Mouse (Mus musculus) layer of hippocampus, adult 2 months (tissue): ENCODE data around the gene Abcc6. TPM values are rescaled to one million over a fixed set of nuclear protein-coding genes. Genes with fewer than 3 reads are reported as not detected.

Experiments used
- DNase-seq, 2 experiments: peaks; one replicate each; pipeline ENCODE4 v3.0.0; 2022; ENCODE audit warnings: low spot score in 2 of 2
- H3K27ac ChIP-seq: fragments of 200-600 bp; 2 replicates; pipeline ENCODE4 v1.8.1; 2022
- H3K4me3 ChIP-seq: fragments of 200-600 bp; 2 replicates; pipeline ENCODE4 v1.8.1; 2022; ENCODE audit warnings: mild to moderate bottlenecking
- CTCF ChIP-seq: fragments of 200-600 bp; conservative IDR thresholded peaks from 2 replicates; pipeline ENCODE4 v1.8.1; 2022; ENCODE audit warnings: antibody characterized with exemption, mild to moderate bottlenecking, moderate library complexity
- total RNA-seq, 2 experiments: library from RNA; stranded (reverse); gene quantifications; 2 replicates each; pipeline ENCODE4 v1.2.3; 2021

Abcc6 gene
- total RNA-seq, 2 experiments from 2014 or later = 1.7 to 2.9 TPM

DNA sequence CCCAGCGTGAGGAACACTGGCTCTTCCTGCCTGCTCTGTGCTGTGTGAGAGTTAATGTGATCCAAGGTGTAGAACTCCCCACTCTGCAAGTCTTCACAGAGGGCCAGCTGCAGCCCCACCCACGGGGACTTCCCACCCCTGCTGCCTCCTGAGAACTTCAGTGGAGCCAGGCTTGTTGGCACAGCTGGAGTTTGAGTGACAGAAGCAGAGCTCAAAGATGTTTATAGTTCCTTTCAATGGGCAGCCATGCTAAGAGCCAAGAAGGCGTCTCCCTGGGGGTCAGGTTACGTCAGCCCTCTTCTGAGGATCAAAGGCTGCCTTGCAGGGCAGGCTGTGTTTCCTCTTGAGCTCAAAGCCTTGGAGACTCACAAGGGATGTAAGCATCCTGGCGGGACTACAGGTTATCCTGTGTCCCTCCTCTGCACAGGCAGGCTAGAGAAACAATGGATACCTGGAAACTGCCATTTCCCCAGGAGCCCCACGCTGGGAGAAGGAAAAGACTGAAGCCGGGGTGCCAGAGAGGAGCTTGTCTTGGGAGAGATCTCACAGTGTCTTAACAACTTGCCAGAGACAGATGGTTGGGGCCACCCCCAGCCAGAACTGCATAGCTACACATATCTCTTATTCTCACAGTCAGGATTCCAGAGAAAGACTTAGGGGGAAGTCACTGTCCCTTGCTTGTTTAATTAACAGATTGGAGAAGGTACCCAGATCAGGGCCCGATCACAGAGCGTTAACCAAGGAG, 16.7 kb downstream of the Abcc6 start:
- no peak for TF ChIP-seq CTCF
- no peak for DNase-seq
- Histone ChIP-seq H3K27ac (peak overlapping the region; percentile 73), H3K4me3 (no peak overlapping the region)

DNA sequence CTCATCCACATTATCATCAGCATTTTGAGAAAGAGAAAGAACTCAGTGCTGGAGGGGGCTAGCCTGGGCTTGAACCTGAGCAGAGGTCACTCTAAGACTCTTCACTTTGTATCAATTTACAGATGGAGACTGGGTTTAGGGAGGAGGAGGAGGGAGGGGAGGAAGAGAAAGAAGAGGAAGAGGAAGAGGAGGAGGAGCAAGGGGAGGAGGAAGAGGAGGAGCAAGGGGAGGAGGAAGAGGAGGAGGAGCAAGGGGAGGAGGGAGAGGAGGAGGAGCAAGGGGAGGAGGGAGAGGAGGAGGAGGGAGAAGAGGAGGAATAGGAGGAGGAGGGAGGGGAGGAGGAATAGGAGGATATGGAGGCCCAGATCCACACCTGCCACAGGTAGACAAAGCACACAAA, 18.0 kb downstream of the Abcc6 start:
- Histone ChIP-seq H3K27ac (peak overlapping the region; percentile 68; the same call in 1 of the 2 replicates), H3K4me3 (no peak overlapping the region)
- TF ChIP-seq CTCF = no peak
- no peak for DNase-seq

DNA sequence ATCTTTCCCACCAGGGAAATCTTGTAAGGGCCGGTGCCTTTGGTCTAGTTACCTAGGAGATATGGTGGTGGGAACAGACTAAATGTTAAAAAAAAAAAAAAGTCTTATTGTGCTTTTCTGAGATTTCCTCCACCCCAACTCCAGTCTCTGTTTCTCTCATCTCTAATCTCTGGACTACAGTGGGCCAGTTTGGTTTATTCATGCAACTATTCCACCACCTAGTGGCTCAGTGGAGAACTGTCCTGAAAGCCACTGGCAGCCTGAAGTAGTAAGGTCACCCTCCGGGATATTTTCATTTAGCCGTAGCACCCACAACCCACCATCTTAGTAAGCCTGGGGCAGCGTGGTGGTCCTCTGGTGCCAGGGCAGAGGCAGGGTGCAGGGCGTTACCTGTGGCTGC, 20.5 kb downstream of the Abcc6 start:
- peak; percentile 64 to 71 for DNase-seq
- Histone ChIP-seq H3K27ac (no peak overlapping the region), H3K4me3 (no peak overlapping the region)
- TF ChIP-seq CTCF = peak; percentile 90

DNA sequence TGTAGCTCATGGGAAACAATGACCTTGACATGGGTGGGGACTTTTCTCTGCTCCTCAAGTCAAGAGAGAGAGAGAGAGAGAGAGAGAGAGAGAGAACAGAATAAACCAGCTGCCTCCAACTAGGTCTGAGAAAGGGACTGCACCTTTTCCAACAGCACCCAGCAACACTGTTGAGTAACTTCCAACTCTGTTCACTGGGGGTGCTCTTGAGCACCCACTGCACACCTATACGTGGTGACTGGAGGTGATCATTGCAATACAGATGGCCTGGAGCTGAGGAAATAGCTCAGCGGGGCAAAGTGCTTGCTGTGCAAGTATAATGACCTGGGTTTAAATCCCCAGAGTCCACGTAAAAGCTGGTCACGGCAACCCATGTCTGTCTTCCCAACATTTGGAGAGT, 27.4 kb downstream of the Abcc6 start:
- no peak for DNase-seq
- peak; percentile 72 for TF ChIP-seq CTCF
- Histone ChIP-seq H3K4me3 (no peak overlapping the region), H3K27ac (no peak overlapping the region)

DNA sequence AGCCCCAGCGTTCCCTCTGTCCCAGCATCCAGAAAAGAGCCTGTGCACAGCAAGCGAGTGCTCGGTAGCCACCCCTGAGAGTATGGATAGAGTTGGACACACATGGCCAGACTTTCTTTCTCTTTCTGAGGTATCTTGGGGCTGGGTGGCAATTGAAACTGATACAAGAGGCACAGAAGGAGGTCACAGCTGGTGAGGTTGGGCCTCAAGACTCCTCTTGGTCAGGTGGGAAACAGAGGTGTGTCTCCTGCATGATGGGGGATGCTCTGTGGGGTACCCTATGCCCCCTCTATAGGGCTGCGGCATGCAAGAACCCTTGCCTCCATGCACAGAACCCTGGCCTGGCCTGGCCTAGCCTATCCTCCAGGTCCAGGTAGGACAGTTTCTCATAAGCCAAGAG, 29.5 kb downstream of the Abcc6 start:
- no peak for TF ChIP-seq CTCF
- no peak overlapping the region for H3K4me3 ChIP-seq

DNA sequence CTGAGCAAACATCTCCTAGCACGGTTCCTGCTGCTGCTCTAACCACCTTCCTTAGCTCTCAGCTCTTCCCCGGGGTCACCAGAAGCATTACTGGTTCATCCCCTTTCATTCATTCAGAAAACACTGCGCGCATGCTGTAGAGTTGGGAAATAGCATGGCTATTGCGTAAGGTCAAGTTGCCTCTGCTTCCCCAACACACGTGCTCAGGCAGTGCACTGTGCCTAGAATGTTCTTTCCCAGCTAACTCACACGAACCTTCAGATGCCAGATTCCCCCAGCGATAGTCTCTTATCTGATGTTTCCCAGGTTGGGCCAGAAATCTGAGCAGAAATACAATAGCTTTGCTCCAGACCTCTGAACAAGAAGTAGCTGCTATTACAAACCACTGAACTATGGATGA, 37.6 kb downstream of the Abcc6 start:
- Histone ChIP-seq H3K4me3 (no peak overlapping the region), H3K27ac (no peak overlapping the region)
- no peak for TF ChIP-seq CTCF
- no peak for DNase-seq

More for the DNA sequence above, 29.5 kb downstream of the Abcc6 start:
- no peak for DNase-seq
- H3K27ac ChIP-seq = no peak overlapping the region

DNA sequence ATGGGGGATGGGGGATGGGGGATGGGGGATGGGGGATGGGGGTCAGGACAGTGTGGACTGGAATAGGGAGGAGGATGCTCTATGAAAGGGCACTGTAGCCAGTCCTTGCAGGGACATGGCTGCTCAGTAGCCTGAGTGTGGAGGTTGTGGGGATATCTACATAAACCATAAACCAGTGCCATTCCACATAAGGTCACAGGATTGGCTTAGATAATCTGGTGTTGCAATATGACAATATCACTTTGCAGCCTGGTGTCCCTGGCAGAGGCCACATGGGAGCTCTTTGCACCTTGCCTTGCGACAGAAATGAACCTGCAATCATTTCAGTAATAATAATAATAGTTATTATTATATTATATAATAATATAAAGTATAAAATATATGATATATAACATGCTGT, 41.8 kb downstream of the Abcc6 start:
- DNase-seq = no peak
- no peak overlapping the region for H3K27ac ChIP-seq
- TF ChIP-seq CTCF = no peak
- no peak overlapping the region for H3K4me3 ChIP-seq

DNA sequence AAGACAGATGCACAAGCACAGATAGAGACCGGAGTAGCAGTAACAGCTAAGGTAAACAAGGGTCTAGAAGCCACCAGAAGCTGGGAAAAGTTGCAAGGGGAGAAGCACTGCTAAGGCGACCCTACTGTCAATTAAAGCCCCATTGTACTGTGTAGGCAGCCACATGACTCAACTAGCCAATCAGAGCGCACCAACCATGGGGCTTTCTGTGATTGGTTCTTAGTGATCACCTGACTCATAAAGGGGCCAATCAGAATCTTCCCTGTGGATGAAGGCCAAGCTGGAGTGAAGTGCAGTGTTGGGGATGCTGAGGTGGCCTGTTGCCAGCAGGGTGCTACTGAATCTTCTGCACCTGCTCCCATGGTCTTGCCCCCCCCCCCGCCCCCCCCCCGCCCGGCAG, 43.2 kb downstream of the Abcc6 start:
- no peak for DNase-seq
- Histone ChIP-seq H3K27ac (no peak overlapping the region), H3K4me3 (no peak overlapping the region)
- no peak for TF ChIP-seq CTCF

DNA sequence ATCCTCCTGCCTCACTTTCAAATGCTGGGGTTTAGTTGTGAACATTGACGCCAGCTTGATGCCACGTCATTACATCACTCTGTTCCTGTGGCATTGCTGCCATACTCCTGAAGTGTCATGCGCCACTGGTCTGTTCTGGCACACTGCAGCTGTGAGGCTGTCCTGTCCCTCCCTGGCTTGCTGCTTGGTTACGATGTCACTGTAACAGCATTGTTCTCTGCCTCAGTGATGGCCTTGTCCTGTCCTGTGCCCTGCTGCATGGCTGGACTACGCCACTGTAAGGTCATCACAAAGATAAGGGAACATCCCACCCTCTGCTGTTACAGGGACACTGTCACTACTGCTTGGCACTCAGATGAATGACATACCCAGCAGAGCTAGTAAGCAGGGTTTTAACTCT, 48.5 kb downstream of the Abcc6 start:
- no peak for DNase-seq

DNA sequence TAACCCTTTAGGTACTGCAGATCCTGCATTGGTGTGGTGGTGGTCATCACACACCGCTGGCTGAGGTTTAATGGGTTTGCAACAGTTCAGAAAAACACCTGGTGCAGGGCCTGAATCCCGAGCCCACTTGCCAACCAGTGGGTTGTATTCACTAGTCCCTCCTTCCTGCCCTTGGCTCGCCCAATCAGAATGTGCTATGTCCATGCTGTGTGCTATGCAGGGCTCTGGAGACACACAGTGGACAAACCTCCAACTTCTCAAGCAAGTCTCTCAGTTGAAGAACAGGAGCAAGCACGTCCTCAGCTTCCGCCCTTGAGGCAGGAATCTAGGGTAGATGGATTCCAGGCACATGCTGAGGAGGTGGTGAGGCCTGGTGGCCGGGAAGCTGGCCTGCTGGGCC, 55.6 kb downstream of the Abcc6 start:
- no peak overlapping the region for H3K4me3 ChIP-seq
- TF ChIP-seq CTCF = no peak
- DNase-seq = no peak
- H3K27ac ChIP-seq = no peak overlapping the region

More for the DNA sequence above, 48.5 kb downstream of the Abcc6 start:
- Histone ChIP-seq H3K27ac (peak overlapping the region; percentile 28; the same call in 1 of the 2 replicates), H3K4me3 (no peak overlapping the region)
- no peak for TF ChIP-seq CTCF

DNA sequence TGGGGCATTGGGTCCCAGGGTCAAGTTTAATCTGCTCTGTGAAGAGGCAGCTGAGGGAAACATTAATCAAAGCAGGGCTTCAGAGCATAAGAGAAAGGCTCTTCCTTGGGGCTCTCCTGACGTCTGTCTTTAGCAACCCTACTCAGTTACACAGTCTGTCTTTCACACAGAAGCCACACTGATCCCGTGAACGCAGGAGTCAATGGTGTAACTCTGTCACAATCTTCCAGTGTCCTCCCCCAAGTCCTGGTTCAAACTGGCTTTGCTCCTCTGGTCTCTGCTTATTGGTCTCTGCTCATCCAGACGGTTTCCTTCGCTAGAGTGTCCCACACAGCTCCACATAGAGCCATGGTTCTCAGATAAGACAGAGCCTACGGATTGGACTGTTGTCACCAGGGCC, 56.0 kb downstream of the Abcc6 start:
- TF ChIP-seq CTCF = no peak
- H3K27ac ChIP-seq = no peak overlapping the region
- no peak for DNase-seq
- H3K4me3 ChIP-seq = no peak overlapping the region

DNA sequence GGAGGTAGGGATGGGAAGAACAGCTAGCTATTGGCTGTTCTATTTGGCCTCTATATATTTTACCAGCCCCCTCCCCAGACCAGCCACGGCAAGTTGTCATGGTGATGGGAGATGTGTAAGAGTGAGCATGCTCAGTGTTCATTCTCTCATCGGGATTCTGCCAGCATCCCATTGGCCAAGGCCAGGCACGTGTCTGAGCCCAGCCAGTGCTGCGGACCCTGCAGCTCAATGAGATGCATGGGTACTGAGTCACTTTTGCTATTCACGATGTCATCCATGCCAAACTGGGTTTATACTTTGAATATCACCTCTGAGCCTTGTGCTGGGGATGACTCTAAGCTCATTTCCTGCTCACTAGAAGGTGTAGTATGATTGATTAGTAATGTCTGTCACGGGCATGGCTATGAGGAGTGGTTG, 56.8 kb downstream of the Abcc6 start:
- peak in 1 of 2 experiments; percentile 40 for DNase-seq
- TF ChIP-seq CTCF = no peak
- no peak overlapping the region for H3K27ac ChIP-seq

DNA sequence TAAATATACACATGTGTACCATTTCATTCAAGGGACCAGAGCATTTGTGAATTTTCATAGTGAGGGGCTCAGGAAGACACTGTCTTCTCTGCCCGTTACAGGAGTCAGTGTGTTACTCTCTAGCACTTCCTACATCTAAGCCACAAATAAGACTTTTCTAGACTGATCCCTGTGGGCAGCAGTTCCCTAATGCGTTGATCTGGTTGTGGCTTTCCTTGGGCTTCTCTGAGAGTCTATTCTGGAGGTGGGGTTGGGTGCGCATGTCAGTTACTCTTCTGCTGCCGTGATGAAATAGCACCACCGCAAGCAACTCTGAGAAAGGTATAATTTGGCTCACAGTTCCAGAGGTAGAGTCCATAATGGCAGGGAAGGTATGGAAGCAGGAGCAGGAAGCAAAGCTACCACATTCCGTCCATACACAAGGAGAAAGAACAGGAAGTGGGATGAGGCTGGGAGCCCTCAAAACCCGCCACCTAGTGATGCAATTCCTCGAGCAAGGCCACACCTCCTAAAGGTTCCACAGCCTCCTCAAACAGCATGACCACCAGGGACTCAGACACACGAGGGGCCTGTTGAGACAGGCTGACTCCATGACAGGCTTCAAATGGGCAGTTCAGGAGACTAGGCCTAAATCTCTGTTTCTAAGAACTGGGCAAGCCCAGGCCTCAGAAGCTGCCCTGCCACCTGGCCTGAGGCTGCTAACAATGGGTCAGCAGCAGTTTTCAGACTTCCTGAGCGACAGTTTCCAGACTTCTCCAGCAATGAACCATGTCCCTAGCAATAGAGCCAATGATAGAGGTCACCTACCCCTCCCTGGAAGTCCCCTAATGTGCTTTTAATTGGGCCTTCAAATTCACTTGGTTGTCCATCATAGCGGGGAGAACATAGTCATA, 58.0 kb downstream of the Abcc6 start:
- Histone ChIP-seq H3K27ac (no peak overlapping the region), H3K4me3 (no peak overlapping the region)
- DNase-seq = no peak
- TF ChIP-seq CTCF = no peak

More for the DNA sequence above, 56.8 kb downstream of the Abcc6 start:
- H3K4me3 ChIP-seq = no peak overlapping the region
